Mouse (Mus musculus): ENCODE results near the gene Serhl. TPM values are rescaled to one million over a fixed set of nuclear protein-coding genes. Genes with fewer than 3 reads are reported as not detected.

Serhl gene
- polyA plus RNA-seq, 1 experiment, result 82.9 TPM

DNA sequence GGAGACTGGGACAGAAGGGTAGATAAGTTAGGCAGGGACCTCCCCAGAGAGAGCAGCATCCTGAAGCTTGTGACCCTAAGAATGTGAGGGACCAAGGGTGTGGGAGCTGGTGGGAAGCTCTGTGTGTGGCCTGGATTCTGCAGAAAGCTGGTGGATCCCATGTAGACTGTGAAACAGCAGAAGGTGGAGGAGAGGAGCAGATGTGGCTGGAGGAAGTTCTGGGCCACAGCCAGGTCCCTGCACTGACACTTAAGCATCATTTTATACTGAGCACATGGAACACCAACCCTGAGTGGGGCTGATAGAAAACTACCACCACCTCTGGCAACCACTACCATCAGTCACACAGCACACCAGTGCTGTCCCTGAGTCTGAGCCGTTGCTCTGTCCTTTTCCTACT is 13.8 kb downstream of the Serhl start:
- Histone ChIP-seq H3K4me1 (replicated peaks; ENCODE audit: control insufficient read depth, insufficient read depth, low read length) (peaks cover 11% of the 10 kb centered on the region), H3K36me3 (ENCODE audit: control insufficient read depth, insufficient read depth, low read length) (0 out of 2 replicates have a peak, but pooled peaks cover 3% of the 10 kb centered on the region), H3K27ac (ENCODE audit: control insufficient read depth, insufficient read depth, low read length) (no peak overlapping the region), H3K4me3 (ENCODE audit: control insufficient read depth, insufficient read depth, low read length) (no peak overlapping the region), H3K27me3 (ENCODE audit: control insufficient read depth, insufficient read depth, low read length) (no peaks in the 10 kb centered on the region)
- DNase-seq, result no peak
- WGBS, result 92% methylated on average over 1 of the region's 1 CpGs
- TF ChIP-seq POLR2A (IDR thresholded peaks at IDR 0.05; ENCODE audit: control insufficient read depth, extremely low read depth, insufficient read depth, low read length, poor library complexity), result no peak
- no peak for TF ChIP-seq CTCF (IDR thresholded peaks at IDR 0.05; ENCODE audit: borderline replicate concordance, control insufficient read depth, extremely low read depth, insufficient read depth, low read length, poor library complexity)

DNA sequence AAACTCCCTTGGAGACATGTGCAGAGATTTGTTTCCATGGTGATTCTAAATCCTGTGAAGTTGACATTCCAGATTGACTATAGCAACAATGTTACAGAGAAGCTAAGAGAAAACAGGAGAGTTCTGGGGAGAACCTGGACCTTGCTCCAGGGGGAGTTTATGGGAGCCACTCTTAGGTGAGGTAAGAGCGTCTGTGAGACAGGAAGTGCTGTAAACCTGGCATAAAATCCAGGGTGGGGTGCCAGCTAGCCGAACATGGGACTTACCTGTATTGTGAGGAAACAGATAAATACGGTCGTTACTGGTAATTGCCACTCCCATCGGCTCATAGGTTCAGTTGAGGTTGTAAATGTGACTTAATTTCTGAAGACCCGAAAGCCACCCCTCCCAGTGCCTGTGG is 17.1 kb downstream of the Serhl start:
- 0 out of 2 replicates have a peak, but pooled peaks cover 3% of the 10 kb centered on the region for H3K36me3 ChIP-seq (ENCODE audit: control insufficient read depth, insufficient read depth, low read length)
- TF ChIP-seq CTCF (IDR thresholded peaks at IDR 0.05; ENCODE audit: borderline replicate concordance, control insufficient read depth, extremely low read depth, insufficient read depth, low read length, poor library complexity) (no peak), POLR2A (IDR thresholded peaks at IDR 0.05; ENCODE audit: control insufficient read depth, extremely low read depth, insufficient read depth, low read length, poor library complexity) (no peak)
- H3K4me3 ChIP-seq (ENCODE audit: control insufficient read depth, insufficient read depth, low read length), result no peak overlapping the region
- no peaks in the 10 kb centered on the region for H3K27me3 ChIP-seq (ENCODE audit: control insufficient read depth, insufficient read depth, low read length)
- no peaks in the 10 kb centered on the region for H3K4me1 ChIP-seq (replicated peaks; ENCODE audit: control insufficient read depth, insufficient read depth, low read length)
- no peak overlapping the region for H3K27ac ChIP-seq (ENCODE audit: control insufficient read depth, insufficient read depth, low read length)
- DNase-seq, result no peak
- 93% methylated on average over 6 of the region's 6 CpGs for WGBS

DNA sequence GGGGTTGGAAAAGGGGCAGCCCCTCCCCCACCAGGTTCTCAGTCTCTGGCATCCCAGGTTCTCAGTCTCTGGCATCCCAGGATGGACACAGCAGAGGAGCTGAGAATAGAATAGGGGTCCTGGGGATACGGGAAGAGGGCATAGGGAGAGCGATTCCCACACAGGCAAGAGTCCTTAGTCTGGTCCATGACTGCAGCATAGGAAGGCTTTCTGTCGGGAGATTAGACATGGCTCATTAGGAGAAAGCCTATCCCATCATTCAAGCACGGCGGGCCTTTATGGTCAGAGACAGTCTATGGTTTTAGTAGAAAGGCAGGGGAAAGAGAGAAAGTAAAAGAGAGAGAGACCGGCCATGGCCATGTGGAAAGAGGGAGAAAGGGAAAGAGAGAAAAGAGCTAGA is 18.5 kb downstream of the Serhl start:
- 98% methylated on average over 6 of the region's 6 CpGs for WGBS
- no peak for TF ChIP-seq CTCF (IDR thresholded peaks at IDR 0.05; ENCODE audit: borderline replicate concordance, control insufficient read depth, extremely low read depth, insufficient read depth, low read length, poor library complexity)
- no peak for TF ChIP-seq POLR2A (IDR thresholded peaks at IDR 0.05; ENCODE audit: control insufficient read depth, extremely low read depth, insufficient read depth, low read length, poor library complexity)
- H3K4me1 ChIP-seq (replicated peaks; ENCODE audit: control insufficient read depth, insufficient read depth, low read length), result no peaks in the 10 kb centered on the region
- H3K27me3 ChIP-seq (ENCODE audit: control insufficient read depth, insufficient read depth, low read length), result no peaks in the 10 kb centered on the region
- no peak overlapping the region for H3K27ac ChIP-seq (ENCODE audit: control insufficient read depth, insufficient read depth, low read length)
- no peak for DNase-seq
- 0 out of 2 replicates have a peak, but pooled peaks cover 3% of the 10 kb centered on the region for H3K36me3 ChIP-seq (ENCODE audit: control insufficient read depth, insufficient read depth, low read length)
- no peak overlapping the region for H3K4me3 ChIP-seq (ENCODE audit: control insufficient read depth, insufficient read depth, low read length)

DNA sequence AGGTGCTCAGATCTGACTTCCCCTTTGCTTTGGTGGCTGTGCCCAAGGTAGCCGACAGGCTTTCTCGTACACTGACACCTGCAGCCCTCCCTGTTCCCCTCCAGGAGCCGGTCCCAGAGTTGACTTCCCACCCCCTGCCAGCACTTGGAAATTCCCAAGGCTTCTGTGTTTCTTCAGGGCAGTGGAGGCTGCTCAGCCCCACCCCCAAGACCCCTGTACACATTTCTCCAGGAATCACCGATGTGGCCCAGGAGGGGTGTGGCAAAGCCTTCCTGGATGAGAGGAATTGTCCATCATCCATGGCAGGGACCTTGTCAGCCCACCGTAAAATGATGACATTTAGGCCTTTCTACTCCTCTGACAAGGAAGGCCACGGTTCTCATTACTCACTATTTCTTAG is 22.0 kb downstream of the Serhl start:
- H3K4me3 ChIP-seq (ENCODE audit: control insufficient read depth, insufficient read depth, low read length), result no peak overlapping the region
- 59% methylated on average over 6 of the region's 6 CpGs for WGBS
- H3K27ac ChIP-seq (ENCODE audit: control insufficient read depth, insufficient read depth, low read length), result no peak overlapping the region
- H3K36me3 ChIP-seq (ENCODE audit: control insufficient read depth, insufficient read depth, low read length), result no peaks in the 10 kb centered on the region; the same call in 1 of the 2 replicates
- no peak for DNase-seq
- H3K27me3 ChIP-seq (ENCODE audit: control insufficient read depth, insufficient read depth, low read length), result no peaks in the 10 kb centered on the region
- H3K4me1 ChIP-seq (replicated peaks; ENCODE audit: control insufficient read depth, insufficient read depth, low read length), result 0 out of 2 replicates have a peak, but pooled peaks cover 2% of the 10 kb centered on the region
- no peak for TF ChIP-seq POLR2A (IDR thresholded peaks at IDR 0.05; ENCODE audit: control insufficient read depth, extremely low read depth, insufficient read depth, low read length, poor library complexity)

DNA sequence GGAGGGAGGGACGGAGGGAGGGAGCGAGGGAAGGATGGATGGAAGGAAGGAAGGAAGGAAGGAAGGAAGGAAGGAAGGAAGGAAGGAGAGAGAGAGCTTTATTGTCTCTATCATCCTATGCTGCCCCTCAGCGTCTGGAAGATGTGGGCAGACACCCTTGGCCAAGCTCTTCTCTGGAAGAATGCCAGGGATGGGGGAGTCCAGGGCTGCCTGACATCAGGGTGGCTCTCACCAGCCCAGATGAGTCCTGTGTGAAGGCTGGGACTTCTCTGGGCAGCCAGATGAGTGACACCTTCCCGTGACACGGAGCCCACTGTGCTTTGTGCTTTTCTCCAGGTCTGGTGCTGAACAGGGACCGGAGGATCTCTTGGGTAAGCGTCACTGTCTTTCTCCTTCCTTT is 22.6 kb downstream of the Serhl start:
- TF ChIP-seq POLR2A (IDR thresholded peaks at IDR 0.05; ENCODE audit: control insufficient read depth, extremely low read depth, insufficient read depth, low read length, poor library complexity) (no peak), CTCF (IDR thresholded peaks at IDR 0.05; ENCODE audit: borderline replicate concordance, control insufficient read depth, extremely low read depth, insufficient read depth, low read length, poor library complexity) (no peak)
- Histone ChIP-seq H3K27me3 (ENCODE audit: control insufficient read depth, insufficient read depth, low read length) (no peaks in the 10 kb centered on the region), H3K4me3 (ENCODE audit: control insufficient read depth, insufficient read depth, low read length) (no peak overlapping the region), H3K4me1 (replicated peaks; ENCODE audit: control insufficient read depth, insufficient read depth, low read length) (0 out of 2 replicates have a peak, but pooled peaks cover 2% of the 10 kb centered on the region), H3K27ac (ENCODE audit: control insufficient read depth, insufficient read depth, low read length) (no peak overlapping the region), H3K36me3 (ENCODE audit: control insufficient read depth, insufficient read depth, low read length) (peaks cover 5% of the 10 kb centered on the region)
- no peak for DNase-seq
- WGBS, result 94% methylated on average over 7 of the region's 7 CpGs

DNA sequence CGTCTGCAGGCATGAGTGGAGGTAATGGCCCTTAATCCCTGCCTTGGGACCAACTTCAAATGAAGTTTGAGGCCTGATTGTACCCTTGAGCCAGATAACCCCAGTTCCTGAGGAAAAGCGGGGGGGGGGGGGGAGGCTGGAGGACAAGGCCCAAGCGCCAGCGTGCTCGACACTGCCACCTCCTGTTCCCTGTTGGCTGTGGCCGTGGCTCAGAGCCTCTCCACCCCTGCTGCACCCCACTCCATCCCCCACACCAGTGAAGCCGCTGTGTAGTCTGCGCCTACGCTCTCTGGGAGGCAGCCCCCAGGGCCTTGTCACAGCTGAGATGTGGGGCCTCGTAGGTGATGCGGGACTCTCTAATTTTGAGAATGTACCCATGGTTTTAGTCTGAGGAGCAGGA is 23.6 kb downstream of the Serhl start:
- peak; percentile 59; the same call in 1 of the 2 replicates for TF ChIP-seq CTCF (IDR thresholded peaks at IDR 0.05; ENCODE audit: borderline replicate concordance, control insufficient read depth, extremely low read depth, insufficient read depth, low read length, poor library complexity)
- TF ChIP-seq POLR2A (IDR thresholded peaks at IDR 0.05; ENCODE audit: control insufficient read depth, extremely low read depth, insufficient read depth, low read length, poor library complexity), result no peak
- 0 out of 2 replicates have a peak, but pooled peaks cover 2% of the 10 kb centered on the region for H3K4me1 ChIP-seq (replicated peaks; ENCODE audit: control insufficient read depth, insufficient read depth, low read length)
- H3K4me3 ChIP-seq (ENCODE audit: control insufficient read depth, insufficient read depth, low read length), result no peak overlapping the region
- 29% methylated on average over 11 of the region's 11 CpGs for WGBS
- H3K27me3 ChIP-seq (ENCODE audit: control insufficient read depth, insufficient read depth, low read length), result no peaks in the 10 kb centered on the region
- peak; percentile 66 for DNase-seq
- H3K36me3 ChIP-seq (ENCODE audit: control insufficient read depth, insufficient read depth, low read length), result peaks cover 11% of the 10 kb centered on the region
- H3K27ac ChIP-seq (ENCODE audit: control insufficient read depth, insufficient read depth, low read length), result no peak overlapping the region

DNA sequence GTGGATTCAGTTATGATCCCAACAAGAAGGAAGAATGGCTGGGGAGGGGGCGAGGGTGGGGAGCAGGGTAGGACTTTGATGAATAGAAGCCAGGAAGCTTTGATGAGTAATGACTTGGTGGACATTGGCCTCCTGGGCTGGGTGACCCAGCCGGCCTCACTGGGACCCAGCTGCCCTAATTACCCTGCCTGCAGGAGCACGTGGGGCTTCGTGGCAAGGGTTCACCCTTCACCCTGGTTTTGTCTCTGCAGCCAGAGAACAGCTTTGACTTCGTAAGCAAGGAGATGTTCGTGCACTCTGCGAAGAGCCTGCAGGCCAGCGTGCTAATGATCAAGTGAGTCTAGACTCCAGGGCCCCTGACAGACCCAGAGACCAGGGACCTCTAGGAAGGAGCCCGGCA is 24.8 kb downstream of the Serhl start:
- DNase-seq, result no peak
- Histone ChIP-seq H3K36me3 (ENCODE audit: control insufficient read depth, insufficient read depth, low read length) (peaks cover 15% of the 10 kb centered on the region), H3K4me3 (ENCODE audit: control insufficient read depth, insufficient read depth, low read length) (no peak overlapping the region), H3K27me3 (ENCODE audit: control insufficient read depth, insufficient read depth, low read length) (no peaks in the 10 kb centered on the region), H3K27ac (ENCODE audit: control insufficient read depth, insufficient read depth, low read length) (no peak overlapping the region), H3K4me1 (replicated peaks; ENCODE audit: control insufficient read depth, insufficient read depth, low read length) (0 out of 2 replicates have a peak, but pooled peaks cover 2% of the 10 kb centered on the region)
- WGBS, result 95% methylated on average over 9 of the region's 9 CpGs
- no peak for TF ChIP-seq POLR2A (IDR thresholded peaks at IDR 0.05; ENCODE audit: control insufficient read depth, extremely low read depth, insufficient read depth, low read length, poor library complexity)
- TF ChIP-seq CTCF (IDR thresholded peaks at IDR 0.05; ENCODE audit: borderline replicate concordance, control insufficient read depth, extremely low read depth, insufficient read depth, low read length, poor library complexity), result no peak
